Mouse (Mus musculus) testis, adult 2 months (tissue): ENCODE measurements around the gene Susd6.

Experiments
- CTCF ChIP-seq: fragments of 200-500 bp; IDR thresholded peaks from 2 replicates; pipeline ENCODE4 v1.5.1; 2012; ENCODE audit warnings: low read depth, mild to moderate bottlenecking, inconsistent platforms, low read length, moderate library complexity; ENCODE audit not compliant: control insufficient read depth, insufficient read depth, insufficient replicate concordance
- POLR2A ChIP-seq: fragments of 200-500 bp; IDR thresholded peaks from 2 replicates; pipeline ENCODE4 v1.6.1; 2012; ENCODE audit warnings: low read depth, mild to moderate bottlenecking, inconsistent platforms, low read length, moderate library complexity; ENCODE audit not compliant: control insufficient read depth

GRCm38 (mm10) chr12:80798271-80798670 lies 8.0 kb downstream of the Susd6 start:
- TF ChIP-seq POLR2A (no peak), CTCF (no peak)
